Mouse (Mus musculus) brain, embryonic 14.5 days (tissue): ENCODE measurements at regions not wholly inside any gene's neighbourhood (a gene's known extent, or its start where the extent isn't known, plus 50 kb on each side); places are given as distances from the start of the nearest gene placed in this dataset.

Experiments used
- CTCF ChIP-seq: fragments of 200-500 bp; IDR thresholded peaks from 2 replicates; pipeline ENCODE4 v1.5.1; 2012; ENCODE audit warnings: inconsistent platforms, mild to moderate bottlenecking, moderate library complexity, borderline replicate concordance; ENCODE audit not compliant: insufficient read depth, insufficient read length; ENCODE audit errors: extremely low read depth
- POLR2A ChIP-seq: fragments of 200-500 bp; IDR thresholded peaks from 2 replicates; pipeline ENCODE4 v1.6.1; 2012; ENCODE audit warnings: mild to moderate bottlenecking, inconsistent platforms, borderline replicate concordance; ENCODE audit not compliant: poor library complexity, insufficient read depth, insufficient read length, severe bottlenecking; ENCODE audit errors: extremely low read depth

DNA sequence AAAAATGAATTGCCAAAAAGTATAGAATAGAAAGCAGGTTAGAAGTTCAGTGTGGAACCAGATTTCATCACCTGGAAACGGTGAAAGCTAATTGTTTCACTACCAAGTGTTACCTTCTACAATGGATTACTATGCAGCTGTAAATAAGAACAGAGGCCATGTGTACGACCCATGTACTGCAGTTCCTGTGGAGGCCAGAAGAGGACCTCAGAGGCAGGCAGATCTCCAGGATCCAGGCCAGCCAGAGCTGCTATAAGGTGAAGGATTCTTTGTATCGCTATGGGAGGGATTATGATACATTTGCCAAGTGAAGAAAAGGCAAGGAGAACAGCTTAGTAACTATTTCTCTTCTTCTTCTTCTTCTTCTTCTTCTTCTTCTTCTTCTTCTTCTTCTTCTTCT lies 121.8 kb downstream of the Sox2 start:
- TF ChIP-seq CTCF (no peak), POLR2A (no peak)
